Mouse (Mus musculus): ENCODE measurements around the gene Clrn3.

Gene Clrn3

DNA sequence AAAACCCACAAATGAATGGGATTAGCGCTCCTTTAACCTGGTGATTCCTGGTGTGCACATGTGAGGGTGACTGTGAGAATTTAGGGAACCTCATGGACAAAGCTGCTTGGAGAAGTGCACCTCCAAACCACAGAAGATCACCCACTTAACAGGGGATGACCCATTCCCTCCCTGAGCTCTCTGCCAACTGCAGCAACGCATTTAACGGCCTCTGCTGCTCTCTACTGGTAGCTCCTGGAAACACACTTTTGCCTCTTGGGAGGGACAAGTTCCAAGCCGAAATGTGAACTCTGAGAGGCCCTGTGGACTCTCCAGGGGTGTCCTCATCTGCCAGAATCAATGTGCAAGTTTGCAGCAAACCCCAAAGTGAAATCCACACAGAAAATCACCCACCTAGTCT is 41.0 kb downstream of the Clrn3 start:
- peak in 1 of 2 experiments; percentile 20 for DNase-seq (ENCODE audit: low spot score in 2 of 2)

DNA sequence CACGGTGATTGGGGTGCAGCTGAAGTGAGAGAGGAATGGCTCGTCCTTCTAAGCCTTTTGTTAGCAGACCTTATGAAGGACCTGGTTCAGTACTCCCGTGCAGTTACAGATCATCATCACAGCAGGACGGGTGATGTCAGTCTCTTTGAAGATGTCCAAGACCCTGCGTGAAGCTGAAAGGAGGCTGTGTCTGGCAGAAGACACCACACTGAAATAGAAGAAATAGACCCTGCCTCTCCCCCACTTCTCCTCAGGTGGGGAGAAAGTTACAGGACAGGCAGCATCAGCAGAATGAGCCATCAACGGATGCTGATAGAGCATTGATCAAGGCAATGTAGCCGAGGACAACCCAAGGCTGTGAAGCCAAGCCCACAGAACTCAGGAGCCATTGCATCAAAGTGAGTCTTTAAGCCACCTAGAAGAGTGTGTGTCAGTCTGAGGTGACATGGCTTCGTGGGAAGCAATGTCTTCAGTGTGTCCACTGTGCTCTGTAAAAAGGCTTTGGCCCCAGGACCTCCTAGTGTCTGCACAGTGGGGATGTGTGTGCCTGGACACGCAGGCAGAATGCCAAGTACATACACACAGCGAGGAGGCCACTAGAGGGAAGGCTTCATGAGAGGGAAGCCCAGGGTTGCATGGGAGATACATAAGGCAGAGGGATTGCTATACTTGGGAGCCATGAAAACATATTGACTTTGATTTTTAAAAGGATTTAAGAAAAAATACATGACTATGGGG is 41.6 kb downstream of the Clrn3 start:
- DNase-seq (ENCODE audit: low spot score in 2 of 2), result no peak

DNA sequence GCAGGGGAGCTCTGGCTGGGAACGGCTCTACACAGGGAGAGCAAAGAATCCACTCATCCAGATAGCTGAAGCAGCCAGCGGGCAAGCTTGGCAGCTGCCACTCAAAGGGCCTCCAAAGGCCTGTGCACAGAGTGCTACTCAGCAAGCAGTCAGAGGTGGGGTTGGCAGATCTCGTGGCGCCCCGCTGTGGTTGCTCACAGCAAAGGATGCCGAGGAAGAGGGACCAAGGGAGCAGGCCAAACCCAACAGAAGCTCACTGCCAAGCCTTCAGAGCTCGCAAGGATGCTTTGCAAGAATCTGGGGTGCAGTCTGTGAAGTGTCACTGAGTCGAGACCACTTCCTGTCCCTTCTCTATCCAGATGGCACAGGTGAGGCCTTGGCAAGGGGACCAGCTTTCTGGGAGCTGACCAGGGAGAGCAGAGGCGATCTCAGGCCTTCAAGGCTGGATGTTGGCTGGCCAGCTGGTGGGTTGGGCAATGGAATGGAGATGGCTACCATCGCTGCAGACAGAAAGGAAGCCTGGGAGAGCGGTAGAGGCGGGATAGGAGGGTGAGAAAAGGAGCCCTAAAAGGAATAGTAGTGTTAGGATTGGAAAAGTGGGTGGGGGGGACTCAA is 42.6 kb downstream of the Clrn3 start:
- peak; percentile 17 to 30 for DNase-seq (ENCODE audit: low spot score in 2 of 2)

DNA sequence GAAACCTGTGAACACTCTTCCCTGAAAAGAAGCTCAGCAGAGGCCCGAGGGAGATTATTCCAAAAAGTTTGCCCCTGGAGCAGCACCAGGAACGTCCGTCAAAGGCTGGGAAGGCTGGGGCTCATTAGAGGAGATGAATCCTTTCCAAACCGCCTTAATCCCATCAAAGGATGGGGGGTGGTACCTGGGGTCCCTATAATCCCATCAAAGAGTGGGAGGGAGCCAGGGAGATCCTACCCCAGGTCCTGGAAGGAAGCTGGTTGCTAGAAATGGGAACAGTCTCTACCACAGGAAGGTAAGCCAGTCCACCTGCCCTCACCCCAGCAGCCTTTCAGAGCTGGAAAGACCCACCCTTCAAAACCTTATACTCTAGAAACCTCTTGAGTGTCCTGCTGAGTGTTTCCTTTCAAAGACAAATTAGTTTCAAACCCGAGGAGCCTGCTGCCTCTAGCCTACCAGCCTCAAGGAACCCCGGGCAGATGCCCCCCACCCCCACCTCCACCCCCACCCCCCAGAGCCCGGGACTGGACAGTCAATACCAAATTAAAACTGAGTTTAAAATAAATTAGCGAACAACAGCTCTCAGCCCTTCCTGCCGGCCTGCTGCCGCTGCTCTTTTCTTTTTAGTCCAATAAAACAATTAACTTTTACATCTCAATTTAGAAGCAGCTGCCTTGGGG is 43.2 kb downstream of the Clrn3 start:
- DNase-seq (ENCODE audit: low spot score in 2 of 2), result no peak

GRCm38 (mm10) chr7:135484341-135484740 is 44.1 kb downstream of the Clrn3 start:
- no peak for DNase-seq (ENCODE audit: low spot score in 2 of 2)

DNA sequence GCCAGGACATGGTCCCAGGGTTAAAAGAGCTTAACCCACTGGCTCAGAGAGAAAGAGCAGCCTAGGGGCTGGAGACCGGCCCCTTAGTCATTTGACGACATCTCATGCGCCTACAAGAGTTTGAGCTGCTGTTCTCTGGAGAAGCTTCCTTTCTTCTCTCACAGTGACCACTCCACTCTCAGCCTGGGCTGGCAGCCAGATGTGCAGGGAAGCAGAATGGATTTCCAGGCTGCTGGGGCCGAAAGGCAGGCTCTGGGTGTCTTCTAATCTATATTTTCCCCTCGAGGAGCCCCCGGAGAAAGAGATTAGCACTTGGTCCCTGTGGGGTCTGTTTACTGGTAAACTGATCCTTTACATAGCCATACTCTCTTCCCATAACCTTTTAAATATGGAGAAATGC is 44.7 kb downstream of the Clrn3 start:
- DNase-seq (ENCODE audit: low spot score in 2 of 2), result no peak

DNA sequence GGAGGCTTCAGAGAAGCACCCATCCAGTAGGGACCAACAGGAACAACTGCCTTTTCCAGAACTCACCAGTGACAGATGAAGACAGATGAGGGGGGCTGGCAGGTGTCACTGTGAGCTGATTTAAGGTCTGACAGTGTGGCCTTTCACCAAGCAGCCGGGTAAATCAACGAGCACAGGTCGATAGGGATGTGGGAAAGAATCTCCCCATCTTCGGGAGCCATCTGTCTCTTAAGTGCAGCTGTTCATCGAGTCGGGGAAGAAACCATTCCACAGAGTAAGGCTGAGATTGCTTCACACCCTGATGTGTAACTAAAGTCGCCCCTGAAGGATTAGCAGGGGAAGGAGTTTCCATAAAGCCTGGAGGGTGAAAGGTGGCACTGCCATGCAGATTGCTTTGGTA is 47.3 kb downstream of the Clrn3 start:
- no peak for DNase-seq (ENCODE audit: low spot score in 2 of 2)

DNA sequence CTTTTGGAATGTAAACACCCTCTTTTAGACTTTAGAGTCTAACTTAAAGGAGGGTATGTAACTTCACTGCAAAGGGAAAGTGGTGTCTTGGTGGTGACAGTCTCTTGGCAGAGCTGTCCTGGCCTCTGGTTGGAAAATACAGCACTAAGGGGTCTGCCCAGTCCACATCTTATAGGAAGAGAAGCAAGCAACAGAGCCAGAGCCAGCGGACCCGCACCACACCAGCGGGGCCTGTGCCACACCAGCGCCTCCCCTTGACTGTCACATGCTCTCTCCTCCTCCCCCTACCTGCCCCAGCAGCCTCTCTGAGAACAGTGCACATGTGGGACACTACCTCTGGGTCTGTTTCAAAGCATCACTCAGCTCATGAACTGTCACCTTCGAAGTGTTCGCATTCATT is 48.5 kb downstream of the Clrn3 start:
- no peak for DNase-seq (ENCODE audit: low spot score in 2 of 2)

DNA sequence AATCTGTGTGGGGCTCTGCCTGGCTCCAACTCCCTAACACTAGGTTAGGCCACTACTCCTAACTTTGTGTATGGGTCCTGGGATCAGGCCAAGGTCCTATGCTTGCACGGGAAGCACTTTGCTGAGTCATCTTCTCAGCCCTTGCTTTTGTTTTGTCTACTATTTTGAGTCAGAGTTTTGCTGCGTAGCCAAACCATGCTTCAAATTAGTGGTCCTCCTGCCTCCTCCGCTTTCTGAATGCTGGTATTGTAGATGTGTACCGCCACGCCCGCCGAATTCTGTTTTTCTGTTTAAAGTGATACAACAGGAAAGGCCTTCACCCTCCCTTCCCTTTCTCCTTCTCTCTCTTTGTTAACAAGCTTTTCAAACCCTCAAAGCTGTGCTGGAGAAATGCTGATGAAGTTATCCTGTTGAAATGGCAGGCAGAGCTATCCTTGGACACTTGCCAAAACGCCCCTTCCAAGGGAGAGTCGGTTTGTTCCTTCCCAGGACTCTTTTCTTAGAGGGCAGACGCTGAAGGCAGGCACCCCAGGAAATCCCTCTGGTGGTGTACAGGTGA is 49.1 kb downstream of the Clrn3 start:
- no peak for DNase-seq (ENCODE audit: low spot score in 2 of 2)

DNA sequence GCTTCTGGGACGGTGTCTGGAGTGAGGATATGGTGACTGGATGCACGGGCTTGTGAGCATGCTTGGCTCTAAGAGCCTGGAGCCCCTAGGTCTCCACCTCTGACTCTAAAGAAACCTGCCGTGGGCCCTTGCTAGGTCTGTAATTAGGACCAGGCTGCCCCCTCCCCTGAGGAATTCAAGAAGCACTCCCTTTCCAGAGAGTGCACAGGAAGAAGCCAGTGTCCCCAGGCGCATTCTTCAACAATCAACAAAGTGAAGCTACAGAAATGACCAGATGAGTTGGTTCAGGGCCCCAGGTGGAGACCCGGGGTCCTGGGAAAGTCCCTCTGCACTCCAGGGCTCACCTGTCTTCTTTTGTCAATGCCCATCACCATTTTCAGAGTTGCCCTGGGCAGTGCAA is 51.2 kb downstream of the Clrn3 start:
- no peak for DNase-seq (ENCODE audit: low spot score in 2 of 2)

- no peak for DNase-seq (ENCODE audit: low spot score in 2 of 2)
Measured at GRCm38 (mm10) chr7:135475981-135476380, 52.5 kb downstream of the Clrn3 start.

DNA sequence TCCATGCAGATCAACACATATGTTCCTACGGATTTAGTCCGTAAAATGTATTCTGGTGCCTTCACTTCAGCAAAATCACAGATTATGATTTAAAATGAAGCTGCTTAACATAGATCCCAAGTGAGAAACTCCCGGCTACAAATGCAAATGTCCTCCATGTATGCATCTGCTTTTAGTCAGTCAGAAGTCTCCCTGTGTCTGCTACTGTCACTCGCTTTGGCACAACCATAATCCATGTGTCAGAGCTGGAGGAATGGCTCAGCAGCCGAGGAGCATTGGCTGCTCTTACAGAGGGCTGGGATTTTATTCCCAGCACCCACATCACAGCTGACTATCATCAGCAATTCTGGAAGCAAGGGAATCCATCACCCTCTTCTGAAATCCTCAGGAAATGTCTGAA is 58.1 kb downstream of the Clrn3 start:
- no peak for DNase-seq (ENCODE audit: low spot score in 2 of 2)

GRCm38 (mm10) chr7:135468631-135469030 is 59.8 kb downstream of the Clrn3 start:
- no peak for DNase-seq (ENCODE audit: low spot score in 2 of 2)

DNA sequence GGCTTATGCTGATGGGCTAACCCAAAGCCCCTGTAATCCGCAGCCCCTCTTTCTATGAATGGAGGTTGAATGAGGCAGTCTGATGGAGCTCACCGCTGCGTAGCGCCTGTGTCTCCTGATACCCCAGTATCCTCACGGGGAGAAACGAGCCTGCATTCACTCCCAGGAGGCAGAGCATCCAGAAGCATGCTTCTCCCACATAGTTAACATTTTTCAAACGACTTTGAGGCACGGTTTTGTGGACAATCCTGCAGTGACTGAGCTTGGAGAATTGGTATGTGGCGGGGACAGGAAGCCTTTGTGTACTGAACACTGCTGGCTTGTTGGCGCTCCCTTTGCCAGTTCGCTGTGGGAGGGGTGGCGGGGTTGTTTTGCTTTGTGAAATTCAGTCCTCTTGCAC is 63.2 kb downstream of the Clrn3 start:
- DNase-seq (ENCODE audit: low spot score in 2 of 2), result peak in 1 of 2 experiments; percentile 26

- peak; percentile 16 to 34 for DNase-seq (ENCODE audit: low spot score in 2 of 2)
Measured at GRCm38 (mm10) chr7:135464689-135465259, 63.7 kb downstream of the Clrn3 start.

Data from right cerebral cortex, postnatal 36 days (tissue).